Mouse (Mus musculus): ENCODE results near the gene Tbxas1. TPM values are rescaled to one million over a fixed set of nuclear protein-coding genes. Genes with fewer than 3 reads are reported as not detected.

Tbxas1 gene
- total RNA-seq, 2 experiments from 2014 or later: 0.79 to 0.81 TPM

- DNase-seq: no peak
- intact Hi-C loops (cut with DNase I): no loop called here
These were observed 72.1 kb downstream of the Tbxas1 start for GRCm38 (mm10) chr6:38947282-38947681.

- no peak for DNase-seq
These were observed 74.5 kb downstream of the Tbxas1 start for GRCm38 (mm10) chr6:38949683-38950161.

GRCm38 (mm10) chr6:38950341-38950740 is 75.1 kb downstream of the Tbxas1 start:
- intact Hi-C loops (cut with DNase I): no loop called here
- DNase-seq: no peak

More at GRCm38 (mm10) chr6:38949683-38950161, 74.5 kb downstream of the Tbxas1 start:
- intact Hi-C loops (cut with DNase I): no loop called here

GRCm38 (mm10) chr6:38950838-38951237 is 75.6 kb downstream of the Tbxas1 start:
- no peak for DNase-seq
- intact Hi-C loops (cut with DNase I): no loop called here

GRCm38 (mm10) chr6:38956641-38957040 is 81.4 kb downstream of the Tbxas1 start:
- intact Hi-C loops (cut with DNase I): no loop called here
- DNase-seq: no peak

GRCm38 (mm10) chr6:38957246-38957645 is 82.0 kb downstream of the Tbxas1 start:
- DNase-seq: no peak
- intact Hi-C loops (cut with DNase I): no loop called here

GRCm38 (mm10) chr6:38959502-38959901 is 84.3 kb downstream of the Tbxas1 start:
- intact Hi-C loops (cut with DNase I): no loop called here
- no peak for DNase-seq

GRCm38 (mm10) chr6:38960367-38960766 is 85.2 kb downstream of the Tbxas1 start:
- no peak for DNase-seq
- intact Hi-C loops (cut with DNase I): no loop called here

- no peak for DNase-seq
- intact Hi-C loops (cut with DNase I): no loop called here
These were observed 85.7 kb downstream of the Tbxas1 start for GRCm38 (mm10) chr6:38960791-38961426.

GRCm38 (mm10) chr6:38961427-38962033 is 86.3 kb downstream of the Tbxas1 start:
- no peak for DNase-seq
- intact Hi-C loops (cut with DNase I): no loop called here

- DNase-seq: no peak
- intact Hi-C loops (cut with DNase I): no loop called here
These were observed 91.6 kb downstream of the Tbxas1 start for GRCm38 (mm10) chr6:38966839-38967238.

- intact Hi-C loops (cut with DNase I): no loop called here
- no peak for DNase-seq
These were observed 92.1 kb downstream of the Tbxas1 start for GRCm38 (mm10) chr6:38967288-38967687.

GRCm38 (mm10) chr6:38967988-38968387 is 92.8 kb downstream of the Tbxas1 start:
- intact Hi-C loops (cut with DNase I): no loop called here
- DNase-seq: no peak

GRCm38 (mm10) chr6:38969944-38970740 is 94.9 kb downstream of the Tbxas1 start:
- no peak for DNase-seq
- intact Hi-C loops (cut with DNase I): no loop called here

GRCm38 (mm10) chr6:38970759-38971158 is 95.6 kb downstream of the Tbxas1 start:
- no peak for DNase-seq
- intact Hi-C loops (cut with DNase I): no loop called here

GRCm38 (mm10) chr6:38972826-38973225 is 97.6 kb downstream of the Tbxas1 start:
- no peak for DNase-seq
- intact Hi-C loops (cut with DNase I): no loop called here

GRCm38 (mm10) chr6:38973441-38974161 is 98.4 kb downstream of the Tbxas1 start:
- no peak for DNase-seq
- intact Hi-C loops (cut with DNase I): no loop called here

- intact Hi-C loops (cut with DNase I): no loop called here
- DNase-seq: no peak
These were observed 98.9 kb downstream of the Tbxas1 start for GRCm38 (mm10) chr6:38974162-38974525.

GRCm38 (mm10) chr6:38974536-38975268 is 99.5 kb downstream of the Tbxas1 start:
- intact Hi-C loops (cut with DNase I): no loop called here
- DNase-seq: no peak

- no peak for DNase-seq
- intact Hi-C loops (cut with DNase I): no loop called here
These were observed 100.7 kb downstream of the Tbxas1 start for GRCm38 (mm10) chr6:38975866-38976265.

All from gastrocnemius, postnatal 36 days (tissue).